Comparison of ENCODE assay signal across 8 mouse cellular contexts in genomic region chr8:70754043-70754870, GRCm38 (mm10). TPM values are rescaled to one million over a fixed set of nuclear protein-coding genes. Genes with fewer than 3 reads are reported as not detected.
DNase-seq lines count a peak whose midpoint lies in the region; ATAC-seq lines count a peak whose summit lies in the region.

Gene Rab3a, plus strand, starts transcription at chr8:70754679.

- WGBS in hindbrain, embryonic 16.5 days: 8% methylated on average over 37 of the region's 37 CpGs
- WGBS in macrophage (ENCODE audit: missing documents): 8% methylated on average over 36 of the region's 37 CpGs

- peak; percentile 97 for DNase-seq in T-cell, adult 2 months (ENCODE audit: low spot score)
- DNase-seq in cerebellum, postnatal 36 days: peak; percentile 94 to 95
- peak; percentile 98 for DNase-seq in gastrocnemius, adult 18-20 months (ENCODE audit: low spot score)
- peak; percentile 95 to 96 for DNase-seq in left cerebral cortex, adult 18-20 months (ENCODE audit: low spot score in 2 of 2)
- DNase-seq in right cerebral cortex, adult 18-20 months: peak; percentile 99
- DNase-seq in urinary bladder, postnatal 10 days (ENCODE audit: low spot score): peak; percentile 78

- peak within 1 kb of the TSS; percentile 93 for H3K27ac ChIP-seq in hindbrain, embryonic 16.5 days (ENCODE audit: low read depth, low read length)
- H3K27ac ChIP-seq in macrophage: peak within 1 kb of the TSS; percentile 66

- peak within 1 kb of the TSS; percentile 72 for H3K4me3 ChIP-seq in hindbrain, embryonic 16.5 days (ENCODE audit: low read length)
- peak within 1 kb of the TSS; percentile 58 for H3K4me3 ChIP-seq in macrophage (ENCODE audit: inconsistent target)

- peaks cover 33% of the 10 kb centered on the region for H3K4me1 ChIP-seq in hindbrain, embryonic 16.5 days (ENCODE audit: control insufficient read depth, insufficient read depth, low read depth, low read length)

- peak; percentile 97 for ATAC-seq in hindbrain, embryonic 16.5 days

- H3K9me3 ChIP-seq in hindbrain, embryonic 16.5 days (ENCODE audit: control insufficient read depth, low read length): no peaks in the 10 kb centered on the region

- H3K79me2 ChIP-seq in macrophage (ENCODE audit: inconsistent target): peaks cover 6% of the 10 kb centered on the region; the same call in 1 of the 2 replicates

- H3K36me3 ChIP-seq in hindbrain, embryonic 16.5 days (ENCODE audit: control insufficient read depth, insufficient read depth, low read length): peaks cover 22% of the 10 kb centered on the region
- H3K36me3 ChIP-seq in macrophage (ENCODE audit: inconsistent target): peaks cover 6% of the 10 kb centered on the region; the same call in 1 of the 2 replicates

- 0 out of 2 replicates have a peak, but pooled peaks cover 2% of the 10 kb centered on the region for H3K27me3 ChIP-seq in hindbrain, embryonic 16.5 days (replicated peaks; ENCODE audit: control insufficient read depth, insufficient read depth, low read length)

- peak within 1 kb of the TSS; percentile 71 for H3K4me2 ChIP-seq in hindbrain, embryonic 16.5 days (ENCODE audit: low read length)

- H3K9ac ChIP-seq in hindbrain, embryonic 16.5 days (ENCODE audit: low read depth, low read length): peak within 1 kb of the TSS; percentile 89

RNA-seq across cellular contexts. Expression of gene Rab3a, which starts in this region (rescaled TPM):
- total RNA-seq in gastrocnemius, adult 18-20 months (2021): 10 to 100 TPM; 32.5 to 36.5 TPM
- 622 and 635 TPM in 2 replicates for polyA plus RNA-seq in hindbrain, embryonic 16.5 days (2015; fragmentation: Nextera tagmentation; extraction: Ambion mirVana)
- total RNA-seq in left cerebral cortex, adult 18-20 months (2021): 100 to 1,000 TPM; 870 to 892 TPM
- 10 to 100 TPM in 4 of 26 experiments, 1 to 10 TPM in 14, not detected in 8; 1.3 to 17.0 (median 3.9) TPM for total RNA-seq in macrophage (2018; cell fraction: chromatin; rRNA removed)
- 1 to 10 TPM in 22 of 26 experiments, under 1 TPM in 4; 0.14 to 6.8 (median 4.3) TPM for total RNA-seq in macrophage (2018; cell fraction: cytosol; rRNA removed)
- 10 to 100 TPM in 4 of 26 experiments, 1 to 10 TPM in 14, under 1 TPM in 5, not detected in 3; 0.40 to 12.9 (median 1.7) TPM for total RNA-seq in macrophage (2018; cell fraction: nucleus; rRNA removed)
- polyA plus RNA-seq in macrophage (2018): 3.2 to 5.2 TPM (median 3.7 TPM) in 3 replicates

Comparison
In these comparisons a context has a peak if more than half of its experiments do, and no peak if none do; other contexts are left out.
1. Peak in every context shown above with its lines: DNase-seq, ATAC-seq, H3K4me3 ChIP-seq and H3K27ac ChIP-seq.
2. RNA of gene Rab3a (total RNA-seq): 870 to 892 TPM in left cerebral cortex, adult 18-20 months; 32.5 to 36.5 TPM in gastrocnemius, adult 18-20 months; every median in the first group is over 10 times any median in the second.
3. RNA of gene Rab3a (polyA plus RNA-seq): 622 to 635 TPM in hindbrain, embryonic 16.5 days; 3.2 to 5.2 TPM in macrophage; every median in the first group is over 100 times any median in the second.